Mouse (Mus musculus) right cerebral cortex, adult 2 months (tissue): ENCODE data around the gene Rgs11.
"Not testable (repeated sequence)": the region's sequence is repeated elsewhere in the genome, so short reads cannot be mapped to it uniquely, and the experiment has no call there.

Experiments used
- DNase-seq, 2 experiments: peaks; one replicate each; pipeline ENCODE4 v3.0.0; 2021 to 2022; ENCODE audit warnings: low spot score in 2 of 2

The Rgs11 gene

DNA sequence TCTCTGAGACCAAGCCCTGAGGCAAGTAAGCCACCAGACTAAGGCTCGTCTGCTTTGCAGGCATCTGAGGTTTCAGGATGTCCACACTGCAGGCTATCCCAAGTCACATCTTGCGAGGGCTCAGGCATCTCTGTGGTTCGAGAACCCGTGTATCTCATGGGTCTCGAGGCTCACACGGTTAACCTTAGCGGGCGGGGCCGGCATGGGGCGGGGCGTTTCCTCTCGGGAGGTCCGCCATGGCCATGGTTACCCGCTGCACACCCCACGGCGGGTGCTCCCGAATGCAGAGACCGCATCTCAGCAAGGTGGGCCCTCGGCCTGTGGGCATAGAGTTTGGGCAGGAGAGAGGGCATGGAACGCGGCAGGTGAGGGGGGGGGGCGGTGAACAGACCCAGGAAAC, at the start of gene Rgs11:
Gene Rgs11 (plus strand): TSS at position 215 of the 400 bp plus-strand sequence.
- peak; percentile 43 to 44 for DNase-seq

DNA sequence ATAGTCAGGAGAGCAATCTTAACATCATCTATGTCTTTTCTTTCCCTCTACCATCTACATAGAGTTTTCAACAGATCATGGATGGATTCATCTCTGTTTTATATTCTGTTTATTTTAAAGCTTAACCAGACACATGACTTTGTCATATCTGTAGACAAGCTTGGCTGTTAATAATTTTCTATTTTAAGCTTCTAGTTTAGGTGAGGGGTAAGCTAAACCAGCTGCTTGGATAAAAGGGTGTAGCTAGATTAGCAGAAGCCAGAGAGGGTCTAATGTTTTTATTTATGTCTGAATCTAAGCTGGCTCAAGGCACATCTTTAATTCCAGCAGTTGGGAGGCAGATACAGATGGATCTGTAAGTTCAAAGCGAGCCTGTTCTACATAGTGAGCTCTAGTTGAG, 40.0 kb upstream of the Rgs11 start:
- DNase-seq, result no peak

DNA sequence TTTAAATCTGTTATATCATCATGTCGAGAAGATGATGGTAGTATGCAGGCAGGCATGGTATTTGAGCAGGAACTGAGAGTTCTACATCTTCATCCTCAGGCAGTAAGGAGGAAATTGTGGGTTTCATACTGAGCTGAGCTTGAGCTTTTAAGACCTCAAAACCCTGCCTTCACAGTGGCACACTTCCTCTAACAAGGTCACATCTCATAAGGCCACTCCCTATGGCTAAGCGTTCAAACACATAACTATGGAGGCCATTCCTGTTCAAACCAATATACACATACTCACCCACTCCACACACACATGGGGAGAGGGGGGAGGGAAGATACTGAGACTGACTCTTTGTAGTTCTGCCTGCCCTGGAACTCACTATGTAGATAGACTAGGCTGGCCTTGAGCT, 34.7 kb upstream of the Rgs11 start:
- DNase-seq, result no peak

DNA sequence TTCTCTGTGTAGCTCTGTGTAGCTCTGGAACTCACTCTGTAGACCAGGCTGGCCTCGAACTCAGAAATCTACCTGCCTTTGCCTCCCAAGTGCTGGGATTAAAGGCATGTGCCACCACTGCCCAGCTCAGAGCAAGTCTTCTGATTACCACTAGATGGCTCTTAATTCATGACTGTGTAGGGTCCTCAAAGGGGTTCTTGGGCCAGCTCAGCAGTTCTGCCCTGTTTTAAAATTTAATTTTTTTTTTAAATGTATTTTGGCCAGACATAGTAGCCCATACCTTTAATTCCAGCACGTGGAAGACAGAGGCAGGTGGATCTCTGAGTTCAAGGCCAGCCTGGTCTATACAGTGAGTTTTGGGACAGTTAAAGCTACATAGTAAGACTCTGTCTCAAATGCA, 27.5 kb upstream of the Rgs11 start:
- DNase-seq, result not testable (repeated sequence)

DNA sequence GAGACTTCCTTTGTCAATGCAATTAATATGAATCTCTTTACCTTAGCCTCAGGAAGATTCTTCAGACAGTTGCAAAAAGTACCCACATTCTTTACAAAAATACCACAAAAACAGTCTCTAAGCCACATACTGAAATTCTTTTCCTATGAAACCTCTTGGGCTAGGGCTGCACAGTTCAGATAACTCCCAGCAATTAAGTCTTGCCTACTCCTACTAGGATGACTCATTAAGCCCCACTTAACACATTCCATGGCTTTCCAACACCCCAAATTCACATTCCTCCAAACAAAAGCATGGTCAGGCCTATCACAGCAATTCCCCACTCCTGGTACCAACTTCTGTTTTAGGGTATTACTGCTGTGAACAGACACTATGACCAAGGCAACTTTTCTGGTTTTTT, 24.1 kb upstream of the Rgs11 start:
- no peak for DNase-seq

DNA sequence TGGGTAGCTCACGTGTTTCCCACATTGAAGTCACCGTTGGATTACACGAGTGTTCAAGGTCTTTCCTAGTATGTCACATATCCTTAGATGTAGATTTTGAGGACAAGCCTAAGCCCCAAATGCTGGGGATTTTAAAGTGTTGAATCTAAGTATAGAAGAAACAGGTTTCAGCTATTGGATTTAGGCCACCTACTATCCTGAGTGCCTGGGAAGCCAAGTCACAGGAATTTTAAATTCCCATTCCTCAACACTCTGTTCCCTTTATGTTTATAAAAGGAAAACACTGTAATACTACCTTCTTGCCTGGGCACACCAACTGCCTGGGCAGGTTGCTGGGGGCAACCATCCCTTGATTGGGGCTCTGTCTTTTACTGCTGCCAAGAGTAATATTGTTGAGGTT, 21.6 kb upstream of the Rgs11 start:
- DNase-seq, result no peak

DNA sequence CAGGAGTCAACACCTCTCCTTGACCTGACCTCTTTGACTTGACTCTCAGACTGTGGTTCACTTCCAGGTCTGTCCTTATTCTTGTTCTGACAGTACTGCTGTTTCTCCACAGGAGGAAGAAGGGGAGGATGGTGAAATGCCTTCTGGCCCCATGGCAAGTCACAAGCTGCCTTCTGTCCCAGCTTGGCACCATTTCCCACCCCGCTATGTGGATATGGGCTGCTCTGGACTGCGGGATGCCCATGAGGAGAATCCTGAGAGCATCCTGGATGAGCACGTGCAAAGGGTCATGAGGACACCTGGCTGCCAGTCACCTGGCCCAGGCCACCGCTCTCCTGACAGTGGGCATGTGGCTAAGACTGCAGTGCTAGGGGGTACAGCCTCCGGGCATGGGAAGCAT, 15.2 kb upstream of the Rgs11 start:
- DNase-seq, result no peak

DNA sequence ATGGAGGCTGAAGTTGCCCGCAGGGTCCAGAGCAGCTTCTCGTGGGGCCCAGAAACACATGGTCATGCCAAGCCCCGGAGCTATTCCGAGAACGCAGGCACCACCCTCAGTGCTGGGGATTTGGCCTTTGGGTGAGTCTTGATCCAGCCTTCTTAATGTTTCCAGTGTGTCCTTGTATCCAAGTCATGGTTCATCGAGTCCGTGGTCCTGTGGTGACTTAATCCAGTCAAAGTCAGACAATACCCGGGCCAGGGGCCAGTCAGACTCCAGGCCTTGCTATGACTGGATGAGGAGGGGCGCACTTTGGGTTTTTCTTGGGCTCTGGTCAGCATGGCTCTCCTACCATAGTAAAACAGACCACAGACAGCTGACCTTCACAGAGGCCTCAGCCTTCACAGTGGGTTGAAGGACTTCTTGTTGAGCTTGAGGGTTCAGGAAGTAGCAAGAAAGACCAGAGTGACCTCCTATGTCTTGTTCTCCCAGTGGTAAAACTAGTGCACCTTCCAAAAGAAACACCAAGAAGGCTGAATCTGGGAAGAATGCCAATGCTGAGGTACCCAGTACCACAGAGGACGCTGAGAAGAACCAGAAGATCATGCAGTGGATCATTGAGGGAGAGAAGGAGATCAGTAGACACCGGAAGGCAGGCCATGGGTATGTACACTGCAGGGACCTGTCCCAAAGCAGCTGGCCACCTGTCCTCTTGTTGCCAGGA, 14.5 kb upstream of the Rgs11 start:
- no peak for DNase-seq

DNA sequence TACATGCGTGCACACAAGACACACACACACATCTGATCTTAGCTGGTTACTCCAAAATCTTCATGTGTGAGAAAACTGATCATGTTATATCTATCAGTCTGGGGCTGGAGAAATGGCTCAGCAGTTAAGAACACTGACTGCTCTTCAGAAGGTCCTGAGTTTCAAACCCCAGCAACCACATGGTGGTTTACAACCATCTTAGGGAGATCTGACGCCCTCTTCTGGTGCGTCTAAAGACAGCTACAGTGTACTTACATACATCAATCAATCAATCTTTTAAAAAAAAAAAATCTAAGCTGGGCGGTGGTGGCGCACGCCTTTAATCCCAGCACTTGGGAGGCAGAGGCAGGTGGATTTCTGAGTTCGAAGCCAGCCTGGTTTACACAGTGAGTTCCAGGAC, 11.3 kb upstream of the Rgs11 start:
- DNase-seq, result not testable (repeated sequence)

DNA sequence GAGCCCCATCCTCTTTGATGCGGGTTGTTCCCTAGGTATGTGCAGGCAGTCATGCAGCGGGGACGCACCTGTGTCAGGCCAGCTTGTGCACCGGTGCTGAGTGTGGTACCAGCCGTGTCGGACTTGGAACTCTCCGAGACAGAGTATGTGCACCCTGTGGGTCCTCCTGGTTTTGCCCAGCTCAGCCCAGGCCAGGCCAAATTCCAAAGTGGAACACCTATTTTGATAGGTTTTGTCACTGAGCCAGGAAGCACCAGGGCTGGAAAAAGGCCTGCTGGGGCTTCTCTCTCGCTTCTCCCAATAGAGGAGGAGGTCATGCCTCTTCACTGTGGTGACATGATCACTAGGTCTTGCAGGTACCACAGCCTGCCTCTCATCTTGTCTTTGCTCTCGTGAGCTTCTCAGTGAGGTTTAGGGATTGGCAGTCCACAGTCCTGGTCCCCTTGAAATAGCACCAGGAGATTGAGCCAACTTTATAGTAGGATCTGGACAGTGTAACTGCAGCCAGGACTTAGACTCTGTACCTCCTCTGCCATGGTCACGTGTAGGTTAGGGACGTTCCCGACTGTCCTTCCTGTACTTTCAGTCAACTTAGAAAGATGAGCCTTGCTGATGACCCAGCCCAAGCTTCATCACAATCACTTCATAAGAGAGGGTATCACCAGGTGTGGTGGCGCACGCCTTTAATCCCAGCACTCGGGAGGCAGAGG, 10.1 kb upstream of the Rgs11 start:
- no peak for DNase-seq

DNA sequence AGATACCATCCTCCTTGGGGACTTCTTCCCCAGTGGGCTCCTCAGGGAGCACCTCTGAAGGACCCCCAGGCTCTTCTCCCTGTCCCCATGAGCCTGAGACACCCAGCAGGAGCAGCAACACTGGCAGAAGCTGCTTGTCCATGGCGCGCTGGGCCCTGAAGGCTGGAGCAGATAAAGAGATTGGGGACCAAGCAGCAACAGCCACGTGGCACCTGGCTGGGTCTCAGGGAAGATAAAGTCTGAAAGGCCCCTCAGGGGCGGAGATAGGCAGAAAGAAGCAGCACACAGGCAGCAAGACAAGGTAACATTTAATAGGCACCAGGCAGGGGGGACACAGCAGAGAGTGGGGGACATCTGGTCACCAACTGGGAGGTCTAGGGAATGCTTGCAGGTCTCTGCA, 3.9 kb upstream of the Rgs11 start, which contains the start of gene Pdia2:
Gene Pdia2 (minus strand): TSS at position 196 of the 400 bp plus-strand sequence.
- no peak for DNase-seq

DNA sequence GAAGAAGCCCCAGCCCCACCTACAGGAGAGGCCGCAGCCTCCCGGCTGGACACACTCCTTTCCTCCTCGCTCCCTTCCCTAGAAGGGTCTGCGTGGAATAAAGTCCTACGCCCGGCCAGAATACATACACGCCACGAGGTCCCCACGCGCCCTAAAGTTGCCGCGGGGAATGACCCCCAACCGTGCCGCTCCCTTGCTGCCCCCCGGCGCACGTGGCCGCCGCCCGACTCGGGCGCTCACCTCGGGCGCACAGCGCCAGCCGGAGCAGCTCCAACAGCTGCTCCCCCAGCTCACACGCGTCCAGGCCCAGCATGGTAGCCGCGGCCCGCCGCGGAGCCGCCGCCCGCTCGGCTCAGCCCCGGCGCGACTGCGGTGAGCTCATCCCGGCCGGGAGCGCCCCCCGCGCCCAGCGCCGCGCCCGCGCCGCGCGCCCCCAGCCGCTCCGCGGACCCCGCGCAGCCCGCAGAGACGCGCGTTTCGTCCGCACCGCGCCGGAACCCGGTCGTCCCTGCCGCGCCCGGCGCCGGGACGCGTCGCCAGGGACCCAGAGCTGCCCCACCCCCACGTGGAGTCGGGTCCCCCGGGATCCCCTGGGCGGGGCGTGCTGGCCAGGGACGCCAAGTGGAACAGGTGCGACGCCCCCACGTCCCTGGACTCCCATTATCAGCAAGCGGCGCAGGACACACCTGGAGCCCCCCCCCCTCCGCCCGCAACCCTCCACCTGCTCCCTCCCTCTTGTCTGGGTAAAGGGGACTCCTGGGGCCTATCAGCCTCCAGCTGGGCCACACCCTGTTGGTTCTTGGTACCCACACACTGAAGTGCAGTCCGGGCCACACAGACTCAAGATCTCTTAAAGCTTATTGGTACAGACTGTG, 1.7 kb upstream of the Rgs11 start:
- DNase-seq, result peak in 1 of 2 experiments; percentile 25

DNA sequence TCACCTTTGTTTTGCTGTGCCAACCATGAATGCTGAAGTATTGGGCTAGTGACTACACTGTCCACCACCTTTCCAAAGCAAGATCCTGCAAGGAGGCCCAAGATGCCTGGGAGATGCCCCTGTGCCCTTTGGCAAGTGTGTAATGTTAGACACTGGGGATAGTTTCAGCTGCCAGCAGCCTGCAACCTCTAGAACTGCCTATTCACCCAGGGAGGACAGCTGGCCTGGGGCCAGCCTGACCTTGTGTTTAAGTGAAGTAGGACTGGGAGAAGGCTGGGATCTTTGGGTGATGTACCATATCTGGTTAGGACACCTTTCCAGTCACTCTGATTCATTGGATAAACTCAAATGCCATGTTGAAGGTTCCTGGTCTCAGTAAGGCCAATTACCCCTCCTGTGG, 753 bp upstream of the Rgs11 start:
- DNase-seq, result no peak

DNA sequence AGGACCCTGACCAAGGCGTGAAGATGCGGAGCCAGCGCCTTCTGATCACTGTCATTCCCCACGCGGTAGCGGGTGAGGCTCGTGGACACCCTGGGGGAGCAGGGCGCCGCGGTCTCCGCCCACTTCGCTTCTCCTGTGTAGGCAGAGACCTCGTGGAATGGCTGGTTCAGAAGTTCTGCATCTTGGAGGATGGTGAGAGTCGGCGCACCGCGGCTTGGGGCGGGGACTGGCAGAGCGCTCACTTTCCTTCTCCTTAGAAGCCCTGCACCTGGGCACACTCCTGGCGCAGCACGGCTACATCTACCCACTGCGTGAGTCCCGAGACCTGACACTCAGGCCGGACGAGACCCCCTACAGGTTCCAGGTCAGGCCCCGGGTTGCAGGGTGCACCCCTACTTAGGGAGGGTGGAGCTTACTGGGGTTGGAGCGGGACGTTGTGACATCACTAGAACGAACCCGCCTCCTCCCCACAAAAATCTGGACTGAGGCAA, 615 bp downstream of the Rgs11 start:
- peak; percentile 66 to 74 for DNase-seq

DNA sequence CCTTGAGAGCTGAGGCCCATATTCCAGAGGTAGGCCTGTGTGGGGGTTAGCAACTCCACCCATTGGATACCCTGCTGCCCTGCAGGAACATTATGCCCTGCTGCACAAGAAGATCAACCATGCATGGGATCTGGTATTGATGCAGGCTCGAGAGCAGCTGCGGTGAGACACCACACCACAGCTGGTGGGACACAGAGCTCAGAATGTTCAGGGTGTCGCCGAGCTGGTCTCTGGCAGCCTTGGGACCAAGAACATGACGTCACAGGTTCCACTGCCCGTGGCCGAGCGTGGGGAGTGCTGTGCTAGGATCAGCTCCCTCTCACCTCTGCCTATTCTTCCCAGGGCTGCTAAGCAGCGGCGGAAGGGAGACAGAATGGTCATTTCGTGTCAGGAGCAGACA, 2.0 kb downstream of the Rgs11 start:
- DNase-seq, result no peak

DNA sequence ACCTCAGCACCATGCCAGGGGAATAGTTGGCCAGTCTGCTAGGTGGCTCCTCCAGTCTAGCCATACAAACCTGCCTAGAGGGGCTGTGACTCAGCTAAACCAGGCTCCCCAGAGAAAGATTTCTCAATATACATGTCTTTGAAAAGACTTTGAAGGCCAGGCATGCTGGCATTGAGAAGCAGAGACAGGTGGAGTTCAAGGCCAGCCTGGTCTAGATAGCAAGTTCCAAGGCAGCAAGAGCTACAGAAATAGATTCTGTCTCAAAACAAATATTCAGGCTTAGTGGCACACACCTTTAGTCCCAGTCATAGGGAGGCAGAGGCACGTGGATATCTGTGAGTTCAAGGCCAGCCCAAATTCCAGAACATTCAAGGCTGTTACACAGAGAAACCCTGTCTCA, 3.6 kb downstream of the Rgs11 start:
- no peak for DNase-seq

DNA sequence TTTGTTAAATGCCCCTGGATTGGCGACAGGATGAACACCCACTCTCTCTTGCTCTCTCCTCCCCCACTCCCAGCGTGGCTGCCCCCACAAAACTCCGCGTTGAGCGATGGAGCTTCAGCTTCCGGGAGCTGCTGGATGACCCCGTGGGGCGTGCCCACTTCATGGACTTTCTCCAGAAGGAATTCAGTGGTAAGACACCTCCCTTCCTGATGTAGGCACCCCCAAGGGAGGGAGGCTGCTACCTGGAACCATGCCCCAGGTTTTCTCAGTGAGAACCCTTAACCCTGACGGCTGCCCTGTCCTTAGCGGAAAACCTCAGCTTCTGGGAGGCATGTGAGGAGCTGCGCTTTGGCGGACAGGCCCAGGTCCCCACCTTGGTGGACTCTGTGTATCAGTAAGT, 4.9 kb downstream of the Rgs11 start, which contains the start of gene Arhgdig:
Gene Arhgdig (minus strand): TSS at position 101 of the 400 bp plus-strand sequence.
- DNase-seq, result no peak

DNA sequence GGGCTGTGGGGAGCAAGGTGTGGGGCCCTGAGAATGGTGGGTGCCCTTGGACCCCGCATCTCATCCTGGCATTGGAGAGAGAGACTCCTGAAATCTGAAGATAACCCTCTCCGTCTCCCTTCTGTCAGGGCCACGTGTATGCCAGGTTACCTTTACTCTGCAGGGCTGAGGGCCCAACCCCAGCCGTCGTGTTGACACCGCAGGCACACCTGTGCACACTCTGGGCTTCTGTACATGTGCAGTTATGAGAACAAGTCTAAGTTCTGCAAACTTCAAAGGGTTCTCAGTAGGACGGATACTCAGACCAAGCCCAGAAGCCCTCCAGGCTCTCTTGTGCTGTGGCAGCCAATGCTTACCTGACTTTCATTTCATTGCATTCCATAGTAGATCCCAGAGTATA, 9.5 kb downstream of the Rgs11 start:
- DNase-seq, result no peak

DNA sequence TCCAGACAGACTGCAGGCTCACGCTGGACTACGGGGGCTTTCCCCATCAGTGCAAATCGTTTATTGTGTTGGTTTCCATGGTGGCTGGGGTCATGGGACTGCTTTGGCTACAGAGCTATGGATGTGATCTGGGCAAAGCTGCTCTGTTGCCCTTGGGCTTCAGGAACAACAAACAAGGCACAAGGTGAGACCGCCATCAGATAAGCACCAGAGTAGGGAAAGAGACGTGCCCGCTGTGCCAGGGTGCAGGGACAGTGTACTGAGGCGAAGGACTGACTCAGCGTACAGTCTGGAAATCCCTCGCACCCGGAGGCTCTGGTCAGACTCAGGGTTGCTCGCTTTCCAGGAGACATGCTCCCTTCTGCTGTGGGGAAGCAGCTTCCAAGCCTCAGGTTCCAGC, 9.9 kb downstream of the Rgs11 start:
- no peak for DNase-seq

DNA sequence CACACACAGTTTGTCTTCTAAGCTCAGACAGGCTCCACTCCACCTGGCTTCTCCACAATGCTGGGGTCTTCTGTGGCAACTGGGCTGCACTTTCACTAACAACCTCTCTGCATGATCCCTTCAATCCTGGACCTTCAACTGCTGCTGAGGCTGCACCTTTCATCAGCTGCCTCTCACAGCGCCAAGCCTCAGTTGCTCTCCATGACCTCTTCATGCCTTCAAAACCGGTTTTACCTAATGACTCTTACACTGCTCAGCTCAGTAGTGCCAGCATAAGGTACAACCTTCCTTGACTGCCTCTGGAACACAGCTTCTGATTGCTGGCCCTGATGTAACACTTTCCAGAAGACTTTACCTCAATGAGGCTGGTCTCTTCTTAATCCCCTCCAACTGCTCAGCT, 18.8 kb downstream of the Rgs11 start:
- no peak for DNase-seq

DNA sequence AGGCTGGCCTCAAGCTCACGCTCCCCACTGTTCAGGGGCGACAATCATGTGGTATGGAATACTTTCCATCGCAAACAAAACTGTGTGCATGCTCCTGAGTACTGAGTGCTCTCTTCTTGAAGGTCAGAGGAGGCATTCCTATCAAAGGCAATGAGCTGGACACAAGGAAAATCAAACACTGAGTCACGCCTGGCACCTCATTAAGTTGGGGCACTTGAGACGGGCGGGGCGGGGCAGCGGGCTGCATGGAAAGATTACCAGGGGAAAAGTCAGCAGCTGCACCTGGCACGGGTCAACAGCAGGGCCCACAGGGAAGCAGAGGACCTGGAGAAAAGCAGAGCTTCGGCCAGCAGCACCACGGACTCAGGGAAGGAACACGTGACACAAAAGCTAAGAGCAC, 22.4 kb downstream of the Rgs11 start:
- no peak for DNase-seq

DNA sequence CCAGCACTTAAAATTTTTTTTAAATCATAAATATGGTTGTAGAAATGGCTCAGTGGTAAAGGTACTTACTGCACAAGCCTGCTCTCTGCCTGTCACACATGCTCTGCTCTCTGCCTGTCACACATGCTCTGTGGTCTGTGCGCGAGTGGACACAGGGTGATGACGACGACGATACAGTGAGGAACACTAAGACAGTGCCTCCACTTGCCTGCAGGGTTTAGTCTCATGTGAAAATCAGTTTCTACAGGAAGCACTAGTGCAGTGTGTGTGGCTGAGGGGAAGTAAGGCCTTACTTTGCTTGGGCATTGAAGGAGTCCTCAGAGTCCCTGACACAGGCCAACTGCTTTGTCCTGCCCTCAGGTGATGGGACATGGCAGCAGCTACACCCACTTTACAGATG, 27.0 kb downstream of the Rgs11 start:
- no peak for DNase-seq
